Mouse (Mus musculus): ENCODE results near the gene Rpgrip1. TPM values are rescaled to one million over a fixed set of nuclear protein-coding genes. Genes with fewer than 3 reads are reported as not detected.

Rpgrip1 gene
- total and polyA plus RNA-seq, 3 experiments: 4.8 to 36.0 TPM; not detected in 1

DNA sequence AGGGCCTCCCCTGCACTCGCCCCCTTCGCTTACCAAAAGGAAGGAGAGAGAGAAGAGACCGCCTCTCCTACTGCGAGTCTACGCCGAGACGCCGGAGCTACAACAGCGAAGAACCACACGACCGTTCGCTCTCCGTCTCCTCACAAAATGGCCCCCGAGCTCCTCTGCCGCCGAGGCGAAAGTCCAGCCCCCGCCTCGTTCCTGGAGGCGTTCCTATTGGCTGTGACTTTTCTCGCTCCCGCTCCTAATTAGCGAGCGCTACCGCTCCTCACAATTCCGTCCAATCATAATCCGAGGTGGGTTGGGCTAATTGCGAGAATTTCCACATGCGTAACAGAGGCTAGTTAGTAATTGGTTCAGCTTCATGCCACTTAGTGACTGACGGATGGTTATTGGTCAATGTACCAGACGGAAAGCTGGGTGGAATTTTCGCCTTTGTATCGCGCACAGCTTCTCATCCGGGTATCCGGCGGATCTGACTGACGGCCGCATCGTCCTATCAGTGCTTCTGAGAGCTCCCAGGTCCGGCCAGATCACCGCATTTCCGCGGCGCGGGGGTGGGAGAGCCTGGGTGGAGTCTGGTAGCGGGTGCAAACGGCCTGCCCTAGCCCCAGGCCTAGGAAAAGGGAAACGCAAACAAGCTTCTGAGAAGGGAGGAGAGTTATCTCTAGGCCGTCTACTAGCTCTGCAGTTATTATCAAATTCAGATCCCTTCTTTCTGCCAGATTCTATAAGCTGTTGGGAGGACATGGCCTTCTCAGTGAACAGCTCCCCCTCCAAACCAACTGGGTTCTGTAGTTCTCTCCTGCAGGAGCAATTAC is 6.4 kb upstream of the Rpgrip1 start, which contains the start of gene Hnrnpc (continued):
- no peak for TF ChIP-seq BHLHE40 (IDR thresholded peaks at IDR 0.05; ENCODE audit: borderline replicate concordance, low read depth, low read length)
- peak; percentile 92; the same call in 1 of the 2 replicates for TF ChIP-seq POLR2AphosphoS5 (IDR thresholded peaks at IDR 0.05; ENCODE audit: borderline replicate concordance, low read depth, low read length)
- peak; percentile 63 to 89 for TF ChIP-seq POLR2A (IDR thresholded peaks at IDR 0.05; ENCODE audit: control insufficient read depth in 1 of 2, insufficient read depth in 1 of 2, low read depth in 1 of 2, low read length in 2 of 2, poor library complexity in 1 of 2)
- peak; percentile 62 for TF ChIP-seq KAT2A (conservative IDR thresholded peaks at IDR 0.05; ENCODE audit: low read depth, low read length)
- TF ChIP-seq TAL1 (IDR thresholded peaks at IDR 0.05; ENCODE audit: low read length): no peak
- peak; percentile 82 for TF ChIP-seq TBP (IDR thresholded peaks at IDR 0.05; ENCODE audit: low read depth, low read length)
- no peak for TF ChIP-seq MEF2A (IDR thresholded peaks at IDR 0.05; ENCODE audit: extremely low read depth, insufficient replicate concordance, low read depth, low read length, poor library complexity, severe bottlenecking)
- peak; percentile 72 for TF ChIP-seq TCF12 (IDR thresholded peaks at IDR 0.05; ENCODE audit: low read depth, low read length)
- peak; percentile 86 for TF ChIP-seq NELFE (IDR thresholded peaks at IDR 0.05; ENCODE audit: low read depth, low read length)
- peak; percentile 83 for TF ChIP-seq ELF1 (IDR thresholded peaks at IDR 0.05; ENCODE audit: low read depth, low read length)
- no peak for TF ChIP-seq USF1 (IDR thresholded peaks at IDR 0.05; ENCODE audit: low read depth, low read length)

DNA sequence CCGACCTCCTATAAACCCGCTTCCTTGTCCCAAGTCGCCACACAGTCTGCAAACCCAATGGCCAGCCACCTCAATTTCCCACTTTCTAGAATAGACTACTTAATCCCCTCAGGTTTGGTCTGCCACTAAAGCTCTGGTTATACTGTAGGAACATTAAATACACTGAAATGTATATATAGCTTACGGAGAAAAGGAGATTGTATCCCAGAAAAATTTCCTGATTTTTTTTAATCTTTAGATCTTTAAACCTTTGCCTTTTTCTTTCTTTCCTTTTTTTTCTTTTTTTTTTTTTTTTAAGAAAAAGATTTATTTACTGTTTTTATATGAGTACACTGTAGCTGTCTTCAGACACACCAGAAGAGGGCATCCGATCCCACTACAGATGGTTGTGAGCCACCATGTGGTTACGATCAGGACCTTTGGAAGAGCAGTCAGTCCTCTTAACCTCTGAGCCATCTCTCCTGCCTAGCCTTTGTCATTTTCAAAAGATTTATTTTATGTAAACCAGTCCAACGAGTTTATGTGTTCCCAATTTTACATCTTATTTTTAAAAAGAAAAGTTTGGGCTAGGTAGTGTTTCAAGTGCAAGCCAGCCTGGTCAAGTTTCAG is 5.7 kb upstream of the Rpgrip1 start:
- peak overlapping the region; percentile 98 for H3K27ac ChIP-seq (ENCODE audit: control insufficient read depth, low read depth, low read length)
- peak overlapping the region; percentile 55 to 56 for H3K4me3 ChIP-seq (ENCODE audit: control insufficient read depth in 1 of 2, insufficient read depth in 1 of 2, low read depth in 2 of 2, low read length in 2 of 2)
- H3K79me2 ChIP-seq (ENCODE audit: control insufficient read depth, insufficient read depth, low read length, poor library complexity): peaks cover 34% of the 10 kb centered on the region
- H3K4me1 ChIP-seq (ENCODE audit: control insufficient read depth in 1 of 2, insufficient read depth in 2 of 2, low read length in 2 of 2): peaks cover 9 to 14% of the 10 kb centered on the region in 2 experiments
- H3K9ac ChIP-seq (ENCODE audit: control insufficient read depth, low read depth, low read length, poor library complexity, severe bottlenecking): peak overlapping the region; percentile 78
- peak; percentile 54 for DNase-seq (ENCODE audit: low read depth, low spot score)
- peak; percentile 40; the same call in 1 of the 2 replicates for TF ChIP-seq MXI1 (IDR thresholded peaks at IDR 0.05; ENCODE audit: low read depth, low read length)
- TF ChIP-seq RAD21 (IDR thresholded peaks at IDR 0.05; ENCODE audit: low read depth, low read length): no peak
- peak in 1 of 2 experiments; percentile 0; a peak in 1 of 4 replicates for TF ChIP-seq POLR2A (IDR thresholded peaks at IDR 0.05; ENCODE audit: control insufficient read depth in 1 of 2, insufficient read depth in 1 of 2, low read depth in 1 of 2, low read length in 2 of 2, poor library complexity in 1 of 2)
- TF ChIP-seq E2F4 (IDR thresholded peaks at IDR 0.05; ENCODE audit: borderline replicate concordance, low read depth, low read length): 0 out of 2 replicates have a peak, but pooled peaks have one; percentile 54
- TF ChIP-seq ZNF384 (IDR thresholded peaks at IDR 0.05; ENCODE audit: low read depth, low read length): peak; percentile 30; the same call in 1 of the 2 replicates
- TF ChIP-seq MAFK (IDR thresholded peaks at IDR 0.05; ENCODE audit: borderline replicate concordance, low read depth, low read length): no peak
- TF ChIP-seq CTCF (IDR thresholded peaks at IDR 0.05 in 2 of 3, conservative IDR thresholded peaks at IDR 0.05 in 1 of 3; ENCODE audit: control insufficient read depth in 1 of 3, insufficient read depth in 1 of 3, low read depth in 2 of 3, low read length in 3 of 3, poor library complexity in 1 of 3, severe bottlenecking in 1 of 3): peak in 2 of 3 experiments; percentile 6 to 19; a peak in 1 of 6 replicates
- TF ChIP-seq JUND (IDR thresholded peaks at IDR 0.05; ENCODE audit: low read depth, low read length): no peak
- TF ChIP-seq MYC (IDR thresholded peaks at IDR 0.05; ENCODE audit: low read depth, low read length): peak; percentile 28; the same call in 1 of the 2 replicates
- TF ChIP-seq CHD1 (IDR thresholded peaks at IDR 0.05; ENCODE audit: low read depth, low read length): peak; percentile 98
- H3K27me3 ChIP-seq (ENCODE audit: control insufficient read depth in 1 of 2, insufficient read depth in 2 of 2, low read length in 2 of 2): no peaks in the 10 kb centered on the region
- no peaks in the 10 kb centered on the region for H3K9me3 ChIP-seq (replicated peaks; ENCODE audit: insufficient read depth, low read length)
- peaks cover 3 to 29% of the 10 kb centered on the region in 2 experiments for H3K36me3 ChIP-seq (ENCODE audit: control insufficient read depth in 1 of 2, insufficient read depth in 2 of 2, low read length in 2 of 2)
